Mouse (Mus musculus) testis, adult 2 months (tissue): Measurements from ENCODE around the gene Eif4g1. TPM values are rescaled to one million over a fixed set of nuclear protein-coding genes. Genes with fewer than 3 reads are reported as not detected.

Experiments
- H3K27ac ChIP-seq: fragments of 200-500 bp; 2 replicates; pipeline ENCODE4 v1.5.1; 2012; ENCODE audit warnings: low read depth, low read length; ENCODE audit not compliant: control insufficient read depth, insufficient read depth
- H3K27me3 ChIP-seq: fragments of 200-500 bp; 2 replicates; pipeline ENCODE4 v1.6.1; 2012; ENCODE audit warnings: mild to moderate bottlenecking, low read length, moderate library complexity; ENCODE audit not compliant: control insufficient read depth, insufficient read depth
- H3K36me3 ChIP-seq: fragments of 200-500 bp; 2 replicates; pipeline ENCODE4 v1.6.1; 2012; ENCODE audit warnings: mild to moderate bottlenecking, low read length; ENCODE audit not compliant: control insufficient read depth, insufficient read depth
- H3K4me1 ChIP-seq: fragments of 200-500 bp; 2 replicates; pipeline ENCODE4 v1.6.1; 2012; ENCODE audit warnings: low read length; ENCODE audit not compliant: control insufficient read depth, insufficient read depth
- H3K4me3 ChIP-seq: fragments of 200-500 bp; 2 replicates; pipeline ENCODE4 v1.5.1; 2012; ENCODE audit warnings: low read depth, mild to moderate bottlenecking, low read length, moderate library complexity, mixed read lengths; ENCODE audit not compliant: control insufficient read depth
- CTCF ChIP-seq: fragments of 200-500 bp; IDR thresholded peaks from 2 replicates; pipeline ENCODE4 v1.5.1; 2012; ENCODE audit warnings: low read depth, mild to moderate bottlenecking, inconsistent platforms, low read length, moderate library complexity; ENCODE audit not compliant: control insufficient read depth, insufficient read depth, insufficient replicate concordance
- POLR2A ChIP-seq: fragments of 200-500 bp; IDR thresholded peaks from 2 replicates; pipeline ENCODE4 v1.6.1; 2012; ENCODE audit warnings: low read depth, mild to moderate bottlenecking, inconsistent platforms, low read length, moderate library complexity; ENCODE audit not compliant: control insufficient read depth
- polyA plus RNA-seq: library from polyadenylated mRNA; depleted of rRNA; stranded (reverse); fragments of >200 nt; gene quantifications from 2 replicates; pipeline ENCODE4 v1.2.3, GENCODE M21; 2012

The Eif4g1 gene
- polyA plus RNA-seq, 1 experiment: 251 TPM

- peaks cover 9% of the 10 kb centered on the region for H3K4me1 ChIP-seq
- peak overlapping the region; percentile 55 for H3K27ac ChIP-seq
- TF ChIP-seq CTCF (no peak), POLR2A (no peak)
Observed at GRCm38 (mm10) chr16:20672965-20673705, 5.0 kb downstream of the Eif4g1 start.

GRCm38 (mm10) chr16:20673706-20674303, 5.7 kb downstream of the Eif4g1 start:
- Histone ChIP-seq H3K36me3 (peaks cover 4% of the 10 kb centered on the region), H3K4me3 (peak overlapping the region; percentile 89), H3K27me3 (no peaks in the 10 kb centered on the region), H3K27ac (peak overlapping the region; percentile 55; the same call in 1 of the 2 replicates), H3K4me1 (peaks cover 9% of the 10 kb centered on the region)
- TF ChIP-seq POLR2A (no peak), CTCF (no peak)

More at GRCm38 (mm10) chr16:20672965-20673705, 5.0 kb downstream of the Eif4g1 start:
- Histone ChIP-seq H3K4me3 (peak overlapping the region; percentile 89), H3K27me3 (no peaks in the 10 kb centered on the region), H3K36me3 (peaks cover 4% of the 10 kb centered on the region)

GRCm38 (mm10) chr16:20675213-20675612, 7.1 kb downstream of the Eif4g1 start:
- Histone ChIP-seq H3K36me3 (peaks cover 12% of the 10 kb centered on the region), H3K4me1 (peaks cover 9% of the 10 kb centered on the region), H3K27ac (no peak overlapping the region), H3K4me3 (no peak overlapping the region), H3K27me3 (no peaks in the 10 kb centered on the region)
- no peak for TF ChIP-seq CTCF
- TF ChIP-seq POLR2A: no peak

GRCm38 (mm10) chr16:20676702-20677101, 8.6 kb downstream of the Eif4g1 start:
- TF ChIP-seq CTCF (no peak), POLR2A (no peak)
- H3K27ac ChIP-seq: no peak overlapping the region
- H3K27me3 ChIP-seq: no peaks in the 10 kb centered on the region
- H3K4me3 ChIP-seq: no peak overlapping the region
- peaks cover 9% of the 10 kb centered on the region for H3K4me1 ChIP-seq
- peaks cover 16% of the 10 kb centered on the region for H3K36me3 ChIP-seq

- Histone ChIP-seq H3K27ac (peak overlapping the region; percentile 85), H3K27me3 (no peaks in the 10 kb centered on the region), H3K4me3 (peak overlapping the region; percentile 76), H3K36me3 (peaks cover 16% of the 10 kb centered on the region), H3K4me1 (peaks cover 9% of the 10 kb centered on the region)
- no peak for TF ChIP-seq POLR2A
- TF ChIP-seq CTCF: no peak
Observed at GRCm38 (mm10) chr16:20677380-20677779, 9.3 kb downstream of the Eif4g1 start.

- TF ChIP-seq POLR2A: no peak; the same call in 1 of the 2 replicates
- TF ChIP-seq CTCF: no peak
- peaks cover 18% of the 10 kb centered on the region for H3K36me3 ChIP-seq
- peak overlapping the region; percentile 80 for H3K4me3 ChIP-seq
- H3K27ac ChIP-seq: peak overlapping the region; percentile 85
- peaks cover 9% of the 10 kb centered on the region for H3K4me1 ChIP-seq
- no peaks in the 10 kb centered on the region for H3K27me3 ChIP-seq
Observed at GRCm38 (mm10) chr16:20677974-20678675, 10.0 kb downstream of the Eif4g1 start.

GRCm38 (mm10) chr16:20690774-20691173, 22.7 kb downstream of the Eif4g1 start:
- no peak overlapping the region for H3K27ac ChIP-seq

More at GRCm38 (mm10) chr16:20690774-20691173, 22.7 kb downstream of the Eif4g1 start:
- Histone ChIP-seq H3K27me3 (no peaks in the 10 kb centered on the region), H3K4me3 (no peak overlapping the region; the same call in 1 of the 2 replicates), H3K4me1 (peaks cover 21% of the 10 kb centered on the region), H3K36me3 (peaks cover 3% of the 10 kb centered on the region)
- TF ChIP-seq POLR2A (no peak), CTCF (no peak)
